Mouse (Mus musculus) spleen, adult 10 weeks (tissue): ENCODE data around the gene Zan. TPM values are rescaled to one million over a fixed set of nuclear protein-coding genes. Genes with fewer than 3 reads are reported as not detected.

Experiments
- polyA plus RNA-seq: library from polyadenylated mRNA; stranded (reverse); fragments of 350-450 nt; fragmentation: Illumina TruSeq; extraction: RNeasy Lipid Tissue Mini Kit (QIAGEN cat#74804); gene quantifications from one replicate; pipeline ENCODE4 v1.2.3, GENCODE M21; 2015; ENCODE audit warnings: low replicate concordance; ENCODE audit not compliant: insufficient read depth

Zan gene
- not detected for polyA plus RNA-seq

DNA sequence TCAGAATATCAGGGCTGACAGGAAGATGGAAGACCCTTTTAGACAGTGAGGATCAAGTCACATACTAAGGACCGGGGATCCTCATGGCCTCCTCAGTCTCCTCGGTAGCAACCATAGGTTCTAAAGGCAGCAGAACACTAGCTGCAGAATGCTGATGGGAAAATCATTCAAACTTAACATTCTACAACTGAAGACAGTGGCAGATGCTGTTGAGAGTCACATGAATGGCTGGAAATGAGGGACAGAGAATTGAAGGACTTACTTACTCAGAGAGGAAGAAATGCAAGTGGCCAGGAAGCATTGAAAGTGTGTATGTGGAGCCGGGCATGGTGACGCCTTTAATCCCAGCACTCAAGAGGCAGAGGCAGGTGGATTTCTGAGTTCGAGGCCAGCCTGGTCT, at the start of gene Zan:
Gene Zan (minus strand): TSS at position 101 of the 400 bp plus-strand sequence.

DNA sequence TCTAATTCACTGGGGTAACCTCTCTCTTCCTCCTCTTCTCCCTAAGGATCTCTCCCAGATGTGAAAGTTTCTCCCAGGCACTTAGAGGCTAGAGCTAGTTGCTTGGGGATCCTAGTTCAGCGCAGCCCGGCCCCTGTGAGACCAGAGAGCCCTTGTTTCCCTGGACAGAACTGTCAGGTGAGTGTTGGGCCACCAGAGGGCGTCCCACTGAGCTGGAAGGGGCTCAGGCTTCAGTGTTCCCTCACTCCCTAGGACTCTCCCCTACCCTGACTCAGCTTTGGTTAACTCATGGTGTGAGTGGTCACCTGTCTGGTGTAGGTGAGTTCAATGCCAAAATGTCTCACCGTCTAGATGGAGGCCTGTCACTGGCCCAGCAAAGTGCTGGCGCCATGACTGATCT, 41.6 kb upstream of the Zan start, which contains the start of gene Gigyf1:
Gene Gigyf1 (plus strand): TSS at position 113 of the 400 bp plus-strand sequence.

DNA sequence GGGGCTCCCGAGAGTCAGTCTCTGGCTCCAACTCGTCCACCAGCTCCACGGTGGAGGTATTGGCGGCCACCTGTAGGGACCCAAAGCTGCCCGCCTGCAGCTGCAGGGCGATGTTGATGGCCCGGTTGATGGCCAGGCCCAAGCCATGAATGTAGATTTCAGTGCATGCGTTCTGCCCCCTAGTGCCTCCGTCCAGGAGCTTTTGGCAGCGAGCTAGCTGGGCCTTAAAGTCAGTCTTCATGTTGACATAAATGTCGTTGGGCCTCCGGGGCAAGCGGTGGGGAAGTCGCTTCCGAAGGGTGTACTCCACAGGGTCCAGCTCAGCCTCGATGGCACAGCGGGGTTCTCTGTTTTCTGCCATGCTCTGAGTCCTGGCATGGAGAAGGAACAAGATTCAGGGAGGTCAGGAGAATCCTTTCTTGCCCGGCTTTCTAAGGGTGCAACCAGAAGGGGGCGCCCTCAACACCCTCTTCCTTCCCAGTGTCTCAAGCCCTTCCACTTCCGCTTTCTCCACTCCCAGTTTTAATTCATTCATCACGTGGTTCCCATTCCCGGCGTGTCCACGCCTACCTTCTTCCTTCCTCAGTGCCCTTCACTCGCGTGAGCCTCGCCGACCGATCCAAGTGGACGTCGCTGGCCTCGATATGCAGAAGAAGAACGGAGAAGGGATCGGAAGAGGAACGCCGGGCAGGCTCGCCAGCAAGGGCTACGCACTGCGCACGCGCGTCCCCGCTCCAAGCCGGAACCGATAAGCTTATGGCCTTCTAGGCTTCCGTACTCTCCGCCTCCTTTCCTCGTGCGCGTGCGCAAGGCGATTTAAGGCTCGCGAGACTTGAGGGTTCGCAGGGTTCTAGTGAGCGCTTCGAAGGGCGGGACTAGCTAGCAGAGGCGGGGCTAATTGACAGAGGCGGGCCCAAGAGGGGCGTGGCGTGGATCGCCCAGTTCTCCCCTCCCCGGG, 25.1 kb upstream of the Zan start, which contains the start of gene Pop7:
Gene Pop7 (minus strand): TSS at position 810 of the 958 bp plus-strand sequence.

DNA sequence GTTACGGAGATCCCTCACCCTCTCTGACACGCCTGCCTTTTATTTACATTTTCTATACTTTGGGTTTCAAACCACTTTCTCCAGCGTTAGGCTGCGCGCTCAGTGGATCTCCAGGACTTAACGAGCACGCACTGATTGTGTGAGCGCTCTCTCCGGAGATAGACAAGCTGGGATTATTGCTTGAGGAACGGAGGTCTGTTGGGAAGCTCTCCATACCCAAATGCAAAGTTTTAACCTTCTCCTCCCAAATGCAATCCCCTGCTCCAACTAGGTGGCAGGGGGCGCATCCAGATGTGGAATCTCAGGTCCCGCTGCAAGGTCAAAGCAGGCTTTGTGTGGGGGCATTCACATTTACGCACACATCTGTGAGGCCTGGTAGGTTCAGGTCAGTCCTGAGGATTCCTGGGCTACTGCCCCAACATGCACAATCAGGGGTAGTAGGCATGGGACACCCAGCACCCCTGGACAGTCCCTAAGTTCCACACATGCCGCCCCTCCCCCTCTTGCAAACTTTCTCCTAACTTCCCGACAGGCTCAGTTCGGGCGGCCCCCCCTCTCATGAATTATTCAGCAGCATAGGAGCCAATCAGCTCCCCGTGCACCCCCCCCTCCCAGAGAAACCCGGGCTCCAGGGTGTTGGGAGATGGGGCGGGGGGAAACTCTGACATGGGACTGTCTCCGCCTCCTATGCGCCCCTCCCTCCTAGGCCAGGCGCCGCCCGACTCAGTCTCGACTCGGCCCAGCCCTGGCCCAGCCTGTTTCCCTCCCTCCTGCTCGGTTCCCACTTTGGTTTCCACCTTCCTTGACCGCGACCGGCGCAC, 127.3 kb downstream of the Zan start, which contains the start of gene Ephb4:
Gene Ephb4 (plus strand): TSS at position 726 of the 821 bp plus-strand sequence.

DNA sequence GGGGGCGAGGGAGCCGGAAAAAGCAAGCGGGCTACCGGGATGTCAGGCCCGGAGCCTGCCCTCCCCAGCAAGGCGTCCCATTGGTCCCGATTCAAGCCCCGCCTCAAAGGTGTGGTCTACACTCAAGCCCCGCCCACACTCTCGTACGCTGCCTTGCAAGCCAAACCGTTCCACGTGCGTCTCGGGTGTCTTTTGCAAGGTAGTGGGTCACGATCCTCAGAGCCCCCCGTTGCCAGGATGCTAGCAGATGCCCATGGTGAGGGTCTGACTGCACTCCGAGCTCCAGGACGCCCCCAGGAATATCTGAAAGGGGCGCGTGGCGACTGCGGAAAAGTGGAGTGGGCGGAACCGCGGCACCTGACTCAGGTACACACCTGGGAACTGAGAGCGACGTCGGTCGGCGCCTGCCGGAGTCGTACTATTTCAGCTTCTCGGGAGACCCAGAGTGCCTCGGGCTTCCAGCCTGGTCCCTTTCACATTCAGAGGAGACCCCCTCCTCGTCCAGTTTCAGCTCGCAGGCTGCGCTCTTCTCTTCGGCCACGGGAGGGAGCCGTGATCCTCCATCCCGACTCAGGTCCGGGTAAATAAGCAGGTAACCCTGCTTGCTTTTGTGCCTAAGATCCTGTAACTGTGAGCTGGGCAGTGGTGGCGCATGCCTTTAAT, 143.2 kb downstream of the Zan start, which contains the start of gene Slc12a9:
Gene Slc12a9 (minus strand): TSS at position 86 of the 663 bp plus-strand sequence.

Other genes with a start within 250 kb of the Zan start
- 2.4 TPM for gene Ache, start 189.5 kb downstream of the Zan start, polyA plus RNA-seq
- 3.4 TPM for gene Ufsp1, start 182.4 kb downstream of the Zan start, polyA plus RNA-seq
- 287 TPM for gene Srrt, start 169.4 kb downstream of the Zan start, polyA plus RNA-seq
- gene Trip6, start 162.7 kb downstream of the Zan start, polyA plus RNA-seq = 3.0 TPM
- gene Slc12a9, start 143.5 kb downstream of the Zan start, polyA plus RNA-seq = 9.0 TPM
- gene Ephb4, start 127.0 kb downstream of the Zan start, polyA plus RNA-seq = 6.1 TPM
- 5.8 TPM for gene Pop7, start 25.5 kb upstream of the Zan start, polyA plus RNA-seq
- gene Gigyf1, start 41.5 kb upstream of the Zan start, polyA plus RNA-seq = 17.4 TPM
- not detected for gene Epo, start 56.2 kb upstream of the Zan start, polyA plus RNA-seq
- gene Gnb2, start 56.4 kb upstream of the Zan start, polyA plus RNA-seq = 75.7 TPM
- not detected for gene Actl6b, start 76.5 kb upstream of the Zan start, polyA plus RNA-seq
- 0.90 TPM for gene Tfr2, start 92.8 kb upstream of the Zan start, polyA plus RNA-seq
- gene Mospd3, start 124.0 kb upstream of the Zan start, polyA plus RNA-seq = 12.5 TPM
- 39.5 TPM for gene Pcolce, start 136.7 kb upstream of the Zan start, polyA plus RNA-seq
- not detected for gene Fbxo24, start 151.9 kb upstream of the Zan start, polyA plus RNA-seq
- 29.7 TPM for gene Lrch4, start 152.1 kb upstream of the Zan start, polyA plus RNA-seq
- 19.4 TPM for gene Gm20605, start 152.1 kb upstream of the Zan start, polyA plus RNA-seq
- gene Sap25, start 164.3 kb upstream of the Zan start, polyA plus RNA-seq = 45.6 TPM
- 0.64 TPM for gene Irs3, start 168.7 kb upstream of the Zan start, polyA plus RNA-seq
- gene Agfg2, start 207.7 kb upstream of the Zan start, polyA plus RNA-seq = 8.7 TPM